Mouse (Mus musculus) forebrain, embryonic 14.5 days (tissue): ENCODE measurements around the gene Map3k1. TPM values are rescaled to one million over a fixed set of nuclear protein-coding genes. Genes with fewer than 3 reads are reported as not detected.

ENCODE experiments used
- ATAC-seq: fragments of 200-750 bp; cut with Nextera tagmentation; 2 replicates; pipeline ENCODE4 v1.8.0; 2017; ENCODE audit warnings: mild to moderate bottlenecking, moderate library complexity
- DNase-seq: peaks from one replicate; pipeline ENCODE4 v3.0.0-alpha.2; 2015; ENCODE audit warnings: low spot score
- H3K27ac ChIP-seq: fragments of 300-500 bp; sonication (generic); 2 replicates; pipeline ENCODE4 v1.5.1; 2014; ENCODE audit warnings: low read depth, mild to moderate bottlenecking, control low read depth, low read length, moderate library complexity
- H3K27me3 ChIP-seq: fragments of 300-500 bp; sonication (generic); replicated peaks from 2 replicates; pipeline ENCODE4 v1.6.1; 2014; ENCODE audit warnings: low read length, control low read depth, mixed read lengths; ENCODE audit not compliant: control insufficient read depth, insufficient read depth
- H3K36me3 ChIP-seq: fragments of 300-500 bp; sonication (generic); 2 replicates; pipeline ENCODE4 v1.6.1; 2014; ENCODE audit warnings: low read length, control low read depth; ENCODE audit not compliant: control insufficient read depth, insufficient read depth
- H3K4me1 ChIP-seq: fragments of 300-500 bp; sonication (generic); 2 replicates; pipeline ENCODE4 v1.6.1; 2014; ENCODE audit warnings: antibody characterized with exemption, low read length, control low read depth; ENCODE audit not compliant: control insufficient read depth, insufficient read depth
- H3K4me2 ChIP-seq: fragments of 300-500 bp; sonication (generic); 2 replicates; pipeline ENCODE4 v1.6.1; 2014; ENCODE audit warnings: mild to moderate bottlenecking, control low read depth, low read length
- H3K4me3 ChIP-seq: fragments of 300-500 bp; sonication (generic); 2 replicates; pipeline ENCODE4 v1.5.1; 2014; ENCODE audit warnings: low read depth, low read length, control low read depth
- H3K9ac ChIP-seq: fragments of 300-500 bp; sonication (generic); 2 replicates; pipeline ENCODE4 v1.6.1; 2014; ENCODE audit warnings: mild to moderate bottlenecking, low read length, control low read depth, moderate library complexity
- H3K9me3 ChIP-seq: fragments of 300-500 bp; sonication (generic); replicated peaks from 2 replicates; pipeline ENCODE4 v1.6.1; 2016; ENCODE audit warnings: low read length, control low read depth, mixed read lengths; ENCODE audit not compliant: control insufficient read depth
- WGBS: fragments of 180-500 bp; shearing (Covaris S2); extraction: QIAGEN DNeasy Blood & Tissue Kit; methylation state at CpG from one replicate; pipeline ENCODE4 v1.1.7; 2014; 5-methylcytosine and 5-hydroxymethylcytosine counted together
- polyA plus RNA-seq: library from polyadenylated mRNA; unstranded; fragments of >200 nt; fragmentation: Nextera tagmentation; extraction: Ambion mirVana; gene quantifications from 2 replicates; pipeline ENCODE4 v1.2.1, GENCODE M21; 2014

Gene Map3k1
- polyA plus RNA-seq, 1 experiment from 2014 or later, result 9.5 TPM

GRCm38 (mm10) chr13:111834613-111835012, 25.8 kb upstream of the Map3k1 start:
- peak; percentile 87 for ATAC-seq

GRCm38 (mm10) chr13:111829473-111829872, 20.7 kb upstream of the Map3k1 start:
- WGBS, result 30% methylated on average over 2 of the region's 2 CpGs
- Histone ChIP-seq H3K27ac (no peak overlapping the region), H3K36me3 (no peaks in the 10 kb centered on the region), H3K27me3 (no peaks in the 10 kb centered on the region), H3K4me1 (peaks cover 2% of the 10 kb centered on the region; the same call in 1 of the 2 replicates), H3K4me2 (no peak overlapping the region), H3K9me3 (no peaks in the 10 kb centered on the region), H3K9ac (no peak overlapping the region), H3K4me3 (no peak overlapping the region)
- DNase-seq, result no peak
- ATAC-seq, result no peak

More at GRCm38 (mm10) chr13:111834613-111835012, 25.8 kb upstream of the Map3k1 start:
- Histone ChIP-seq H3K4me1 (peaks cover 4% of the 10 kb centered on the region; the same call in 1 of the 2 replicates), H3K36me3 (no peaks in the 10 kb centered on the region), H3K27ac (no peak overlapping the region), H3K9me3 (no peaks in the 10 kb centered on the region), H3K4me3 (no peak overlapping the region), H3K9ac (no peak overlapping the region), H3K27me3 (no peaks in the 10 kb centered on the region), H3K4me2 (0 out of 2 replicates have a peak overlapping the region, but pooled peaks have one; percentile 16)
- 26% methylated on average over 11 of the region's 11 CpGs for WGBS
- DNase-seq, result peak; percentile 95

- Histone ChIP-seq H3K27me3 (no peaks in the 10 kb centered on the region), H3K9ac (no peak overlapping the region), H3K27ac (no peak overlapping the region), H3K4me3 (no peak overlapping the region), H3K9me3 (no peaks in the 10 kb centered on the region), H3K36me3 (no peaks in the 10 kb centered on the region), H3K4me2 (no peak overlapping the region), H3K4me1 (no peaks in the 10 kb centered on the region)
- WGBS, result 83% methylated on average over 4 of the region's 4 CpGs
- ATAC-seq, result no peak
- DNase-seq, result no peak
These were observed 18.7 kb upstream of the Map3k1 start for GRCm38 (mm10) chr13:111827481-111827880.

GRCm38 (mm10) chr13:111824178-111824577, 15.4 kb upstream of the Map3k1 start:
- Histone ChIP-seq H3K4me1 (no peaks in the 10 kb centered on the region), H3K27ac (no peak overlapping the region), H3K9ac (no peak overlapping the region), H3K27me3 (no peaks in the 10 kb centered on the region), H3K36me3 (no peaks in the 10 kb centered on the region), H3K4me3 (no peak overlapping the region), H3K9me3 (no peaks in the 10 kb centered on the region), H3K4me2 (no peak overlapping the region)
- no peak for DNase-seq
- WGBS, result 66% methylated on average over 4 of the region's 4 CpGs
- no peak for ATAC-seq

GRCm38 (mm10) chr13:111821727-111822375, 13.1 kb upstream of the Map3k1 start:
- H3K27ac ChIP-seq, result no peak overlapping the region

GRCm38 (mm10) chr13:111819618-111820385, 11.0 kb upstream of the Map3k1 start:
- Histone ChIP-seq H3K4me3 (no peak overlapping the region), H3K36me3 (no peaks in the 10 kb centered on the region), H3K4me1 (no peaks in the 10 kb centered on the region), H3K27me3 (no peaks in the 10 kb centered on the region), H3K9me3 (no peaks in the 10 kb centered on the region), H3K4me2 (no peak overlapping the region), H3K9ac (no peak overlapping the region), H3K27ac (no peak overlapping the region)
- ATAC-seq, result no peak
- no peak for DNase-seq
- WGBS, result 71% methylated on average over 9 of the region's 9 CpGs

More at GRCm38 (mm10) chr13:111821727-111822375, 13.1 kb upstream of the Map3k1 start:
- Histone ChIP-seq H3K9ac (no peak overlapping the region), H3K9me3 (no peaks in the 10 kb centered on the region), H3K4me2 (no peak overlapping the region), H3K27me3 (no peaks in the 10 kb centered on the region), H3K36me3 (no peaks in the 10 kb centered on the region), H3K4me1 (no peaks in the 10 kb centered on the region), H3K4me3 (no peak overlapping the region)
- DNase-seq (no peak), ATAC-seq (no peak)
- WGBS, result 90% methylated on average over 7 of the region's 7 CpGs

- no peak overlapping the region for H3K27ac ChIP-seq
- no peaks in the 10 kb centered on the region for H3K9me3 ChIP-seq
- no peaks in the 10 kb centered on the region for H3K4me1 ChIP-seq
- H3K4me3 ChIP-seq, result no peak overlapping the region
- 89% methylated on average over 4 of the region's 4 CpGs for WGBS
- no peaks in the 10 kb centered on the region for H3K36me3 ChIP-seq
- no peak overlapping the region for H3K4me2 ChIP-seq
- no peaks in the 10 kb centered on the region for H3K27me3 ChIP-seq
- DNase-seq (no peak), ATAC-seq (no peak)
- no peak overlapping the region for H3K9ac ChIP-seq
These were observed 10.3 kb upstream of the Map3k1 start for GRCm38 (mm10) chr13:111819106-111819505.

- no peak for DNase-seq
- Histone ChIP-seq H3K36me3 (no peaks in the 10 kb centered on the region), H3K4me2 (no peak overlapping the region), H3K4me3 (no peak overlapping the region), H3K4me1 (no peaks in the 10 kb centered on the region), H3K9ac (no peak overlapping the region), H3K9me3 (no peaks in the 10 kb centered on the region), H3K27me3 (no peaks in the 10 kb centered on the region), H3K27ac (no peak overlapping the region)
- 89% methylated on average over 15 of the region's 15 CpGs for WGBS
- ATAC-seq, result no peak
These were observed 9.6 kb upstream of the Map3k1 start for GRCm38 (mm10) chr13:111818216-111818903.
